Mouse (Mus musculus) spleen, postnatal 4 days (tissue): ENCODE data around the gene Cdk12.

Experiments
- DNase-seq, 2 experiments: peaks; one replicate each; pipeline ENCODE4 v3.0.0; 2022; ENCODE audit warnings: low spot score in 2 of 2

Gene Cdk12

DNA sequence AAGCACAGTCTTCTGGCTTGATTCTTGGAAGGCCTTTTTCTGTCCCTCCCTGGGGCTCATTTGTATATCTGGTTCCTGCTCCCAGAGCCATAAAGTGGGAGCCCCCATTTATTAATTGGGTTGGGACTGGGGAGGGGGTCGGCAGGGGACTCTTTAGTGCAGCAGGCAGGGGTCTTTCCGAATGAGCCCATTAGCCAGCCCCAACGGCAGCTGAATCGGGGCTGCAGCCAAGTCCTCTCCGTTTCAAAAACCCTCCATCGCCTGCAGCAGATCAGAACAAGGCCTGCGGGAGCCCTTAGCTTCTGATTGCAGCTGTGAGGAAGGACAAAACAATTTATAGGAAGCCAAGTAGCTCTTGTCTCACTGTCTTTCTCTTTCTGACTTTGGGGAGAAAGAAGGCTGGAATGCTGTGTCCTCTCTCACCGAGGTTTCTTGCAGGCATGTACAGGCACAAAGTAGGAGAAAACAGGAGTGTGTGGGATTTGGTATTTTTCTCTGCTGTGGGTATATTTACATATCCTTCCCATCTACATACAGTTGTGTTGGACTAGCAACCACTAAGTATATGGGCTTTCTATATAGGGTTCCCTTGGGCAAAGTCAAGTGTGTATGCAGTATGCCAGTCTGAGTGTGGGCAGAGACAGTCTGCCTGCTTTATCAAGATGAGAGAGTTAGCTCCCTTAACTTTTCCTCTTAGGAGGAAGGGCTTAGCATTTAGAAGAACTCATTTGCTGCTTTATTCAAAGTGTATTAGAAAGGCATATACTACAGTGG is 58.0 kb downstream of the Cdk12 start:
- DNase-seq: no peak

DNA sequence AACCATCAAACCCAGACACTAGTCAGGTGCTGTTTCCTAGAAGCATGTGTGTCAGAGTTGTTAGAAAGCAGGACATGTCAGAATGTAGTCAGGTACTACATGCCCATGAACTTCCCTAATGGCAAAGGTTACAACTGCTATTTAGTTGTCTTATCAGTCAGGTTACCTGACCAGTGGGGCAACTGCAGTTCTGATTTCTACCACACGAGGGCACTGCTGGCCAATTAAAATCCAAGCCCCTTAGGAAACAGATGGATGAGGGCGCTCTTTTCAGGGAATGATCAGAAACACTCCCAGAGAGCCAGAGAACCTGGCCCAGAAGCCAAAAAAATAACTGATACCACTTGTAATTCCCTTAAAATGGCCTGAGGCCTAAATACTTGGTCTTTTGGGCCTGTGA is 62.2 kb downstream of the Cdk12 start:
- DNase-seq: peak; percentile 69 to 92

DNA sequence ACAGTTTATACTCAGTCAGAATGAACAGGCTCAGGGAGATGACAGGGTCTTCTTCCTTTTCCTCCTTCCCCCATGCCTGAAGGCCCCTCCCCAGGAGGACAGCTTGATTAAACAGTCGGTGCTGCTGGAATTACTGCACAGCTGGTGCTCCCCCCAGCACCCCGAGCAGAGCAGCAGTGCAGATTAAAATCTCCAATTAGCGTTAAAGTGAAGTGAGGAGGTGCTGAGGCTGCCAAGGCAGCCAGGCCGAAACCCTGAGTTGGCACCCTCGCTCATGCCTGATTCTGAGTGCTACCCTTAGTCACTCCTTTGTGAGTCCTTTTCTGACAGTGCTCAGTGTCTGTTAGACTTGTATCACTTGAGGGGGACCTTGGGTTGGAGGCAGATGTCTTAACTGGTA is 63.0 kb downstream of the Cdk12 start:
- no peak for DNase-seq

- no peak for DNase-seq
Measured at GRCm38 (mm10) chr11:98266699-98267402, 64.0 kb downstream of the Cdk12 start.

DNA sequence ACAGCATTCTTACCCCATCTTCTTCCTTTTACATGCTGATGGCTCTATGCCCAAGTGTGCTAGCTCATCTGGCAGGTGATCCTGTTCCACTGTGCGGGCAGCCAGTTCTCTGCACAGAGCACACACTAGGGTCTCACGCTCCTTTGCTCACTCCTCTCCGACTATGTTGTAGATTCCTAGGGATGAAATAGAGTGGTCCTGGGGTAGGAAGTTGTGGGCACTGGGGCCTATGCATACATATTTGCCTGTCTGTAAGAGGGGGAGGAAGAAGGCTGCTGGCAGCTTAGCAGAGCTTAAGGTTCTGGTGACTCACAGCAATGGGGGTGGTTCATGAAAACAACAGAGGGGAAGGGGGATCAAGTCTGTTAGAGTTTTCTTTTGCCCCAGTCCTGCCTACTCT is 67.2 kb downstream of the Cdk12 start:
- no peak for DNase-seq

- DNase-seq: no peak
Measured at GRCm38 (mm10) chr11:98270466-98270865, 67.6 kb downstream of the Cdk12 start.

DNA sequence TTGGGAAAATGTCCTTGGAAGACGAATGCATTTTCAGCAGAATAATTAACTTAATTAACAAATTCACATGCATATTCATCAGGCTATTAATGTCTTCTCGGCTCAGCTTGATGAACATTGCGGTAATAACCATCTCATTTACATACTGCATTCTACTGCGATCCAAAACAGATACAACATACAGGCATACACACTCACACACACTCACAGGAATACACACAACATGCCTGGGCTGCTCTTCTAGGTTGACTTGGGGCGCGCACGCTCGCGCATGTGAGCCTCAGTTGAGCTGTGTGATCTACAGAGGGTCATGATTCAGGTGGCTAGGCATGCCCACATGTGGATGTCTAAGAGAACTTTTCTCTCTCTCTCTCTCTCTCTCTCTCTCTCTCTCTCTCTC is 80.9 kb downstream of the Cdk12 start:
- DNase-seq: no peak

DNA sequence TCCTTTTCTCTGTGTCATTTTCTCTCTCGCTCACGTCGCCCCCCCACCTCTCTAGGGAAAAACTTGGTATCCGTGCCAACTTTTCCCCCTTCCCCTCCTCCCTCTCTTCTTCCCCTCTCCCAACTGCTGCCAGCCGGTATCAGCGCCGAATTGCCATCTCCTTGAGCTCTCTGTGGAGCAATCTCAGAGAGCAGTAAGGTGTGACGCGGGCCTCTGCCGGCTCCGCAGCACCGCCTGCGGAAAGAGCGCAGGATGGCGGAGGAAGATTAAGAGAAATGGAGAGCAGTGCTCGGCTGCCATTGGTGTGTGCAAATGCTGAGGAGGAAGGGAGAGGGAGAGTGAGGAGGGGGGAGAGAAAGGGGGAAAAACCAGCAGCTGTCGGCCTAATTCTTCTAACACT is 81.4 kb downstream of the Cdk12 start:
- DNase-seq: no peak

DNA sequence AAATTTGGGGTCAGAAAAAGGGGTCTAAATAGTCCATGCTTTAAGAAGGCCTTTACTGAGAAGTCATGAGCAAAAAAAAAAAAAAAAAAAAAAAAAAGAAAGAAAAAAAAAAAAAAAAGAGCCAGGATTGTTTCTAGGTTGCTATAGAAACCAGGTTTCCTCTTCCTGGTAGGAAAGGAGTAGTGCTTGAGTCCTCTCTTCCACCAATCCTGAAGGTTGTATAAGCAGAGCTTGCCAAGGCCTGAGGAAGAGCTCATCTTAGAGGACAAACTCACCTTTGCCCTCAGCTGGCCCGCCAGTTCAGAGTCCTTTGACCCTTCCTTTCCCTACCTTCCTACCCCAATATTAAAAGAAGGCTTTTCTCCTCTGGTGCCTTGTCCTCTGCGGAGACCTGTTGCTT is 82.5 kb downstream of the Cdk12 start:
- DNase-seq: no peak

DNA sequence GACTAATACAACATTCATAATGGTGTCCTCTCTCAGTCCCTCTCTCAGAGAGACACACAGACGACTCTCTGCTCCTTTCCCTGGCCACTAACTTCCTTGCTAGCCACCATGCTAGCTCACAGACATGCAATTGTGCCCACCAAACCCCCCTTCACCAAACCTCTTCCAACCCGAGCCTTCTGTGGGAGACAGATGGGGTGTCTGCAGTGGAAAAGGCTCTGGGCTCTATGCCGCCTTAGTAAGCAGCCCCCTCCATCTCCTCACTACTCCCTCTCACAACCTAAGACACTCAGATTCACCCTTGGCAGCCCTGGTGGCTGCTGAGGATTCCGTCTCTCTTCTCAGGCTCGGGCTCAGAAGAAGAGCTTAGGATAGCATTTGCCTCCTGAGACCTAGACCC is 84.7 kb downstream of the Cdk12 start:
- DNase-seq: no peak

DNA sequence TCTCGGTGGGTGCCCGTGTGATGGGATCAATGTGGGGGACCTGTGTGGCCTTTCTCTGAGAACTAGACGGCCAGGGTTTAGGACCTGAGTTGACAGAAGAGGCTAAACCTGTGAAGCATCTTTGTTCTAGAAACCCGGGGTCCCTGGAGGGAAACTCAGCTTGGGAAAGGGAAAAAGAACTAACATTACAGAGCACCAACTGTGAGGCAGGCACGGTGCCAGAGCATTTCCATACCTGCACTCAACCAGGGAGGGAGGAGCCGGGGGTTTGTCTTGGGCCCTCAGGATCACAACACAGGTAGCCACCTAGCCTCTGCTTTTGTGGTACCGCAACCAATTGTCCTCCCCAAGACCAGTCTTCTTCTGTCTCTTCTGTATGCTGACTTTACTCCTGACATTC is 85.1 kb downstream of the Cdk12 start:
- no peak for DNase-seq

- no peak for DNase-seq
Measured at GRCm38 (mm10) chr11:98289873-98290272, 87.0 kb downstream of the Cdk12 start.

GRCm38 (mm10) chr11:98290906-98291305 is 88.0 kb downstream of the Cdk12 start:
- no peak for DNase-seq

GRCm38 (mm10) chr11:98293070-98293469 is 90.2 kb downstream of the Cdk12 start:
- DNase-seq: no peak

DNA sequence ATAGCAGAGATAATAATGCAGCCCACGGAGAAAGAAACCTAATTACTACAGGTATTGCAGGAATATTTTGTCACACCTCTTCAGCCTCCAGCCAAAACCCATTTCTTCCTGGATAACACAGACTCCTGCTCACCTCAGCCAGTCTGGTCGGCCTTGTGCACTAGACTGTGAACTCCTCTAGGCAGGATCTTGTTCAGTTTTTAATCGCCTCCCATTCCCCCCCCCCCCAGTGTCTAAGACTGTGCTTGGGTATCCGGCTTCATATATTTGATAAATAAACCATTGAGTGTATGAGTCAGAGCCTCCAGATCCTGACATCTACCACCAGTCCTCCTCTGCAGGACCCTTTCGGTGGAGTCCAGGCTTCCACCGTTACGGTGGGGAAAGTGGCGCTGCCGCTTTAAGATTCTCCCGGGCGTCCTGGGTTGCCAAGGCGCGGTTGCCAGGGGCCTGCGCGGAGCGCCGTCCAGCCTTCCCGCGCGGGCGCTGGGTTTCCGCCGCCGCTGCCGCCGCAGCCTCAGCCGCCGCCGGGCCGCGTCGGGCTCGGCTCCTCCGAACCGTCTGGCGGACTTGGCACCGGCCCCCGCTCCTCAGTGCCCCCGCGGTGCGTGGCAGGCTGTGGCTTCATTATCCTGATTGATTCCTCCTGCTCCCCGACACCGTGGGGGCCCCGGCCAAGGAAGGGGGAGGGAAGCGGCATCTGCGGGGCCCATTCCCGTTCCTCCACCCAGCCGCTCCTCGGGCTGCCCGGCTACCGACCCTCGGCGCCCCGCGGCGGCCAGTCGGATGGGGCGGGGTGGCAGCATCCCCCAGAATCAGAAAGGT is 91.5 kb downstream of the Cdk12 start:
- DNase-seq: peak; percentile 25 to 65

- DNase-seq: no peak
Measured at GRCm38 (mm10) chr11:98295013-98295585, 92.2 kb downstream of the Cdk12 start.

DNA sequence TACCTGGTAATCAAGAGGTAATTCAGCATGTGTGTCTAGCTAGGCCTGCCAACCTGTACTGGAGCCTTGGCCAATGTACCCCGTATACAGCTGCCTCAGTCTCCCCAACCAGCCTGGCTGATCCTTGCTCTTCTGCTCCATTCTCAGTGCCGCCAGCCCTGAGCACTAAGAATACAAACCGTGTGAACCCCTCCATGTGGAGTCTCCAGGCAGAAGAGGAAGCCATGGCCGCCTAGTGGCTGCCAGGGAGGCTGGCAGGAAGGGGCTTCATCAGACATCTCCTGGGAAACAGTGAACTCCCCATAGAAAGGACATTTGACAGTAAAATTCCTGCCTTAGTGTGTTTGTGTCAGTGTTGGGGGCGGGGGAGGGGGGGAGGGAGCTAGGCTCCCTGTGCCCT is 93.4 kb downstream of the Cdk12 start:
- no peak for DNase-seq

GRCm38 (mm10) chr11:98296916-98297315 is 94.1 kb downstream of the Cdk12 start:
- no peak for DNase-seq

GRCm38 (mm10) chr11:98297778-98298177 is 94.9 kb downstream of the Cdk12 start:
- no peak for DNase-seq

GRCm38 (mm10) chr11:98298484-98299205 is 95.8 kb downstream of the Cdk12 start:
- no peak for DNase-seq

DNA sequence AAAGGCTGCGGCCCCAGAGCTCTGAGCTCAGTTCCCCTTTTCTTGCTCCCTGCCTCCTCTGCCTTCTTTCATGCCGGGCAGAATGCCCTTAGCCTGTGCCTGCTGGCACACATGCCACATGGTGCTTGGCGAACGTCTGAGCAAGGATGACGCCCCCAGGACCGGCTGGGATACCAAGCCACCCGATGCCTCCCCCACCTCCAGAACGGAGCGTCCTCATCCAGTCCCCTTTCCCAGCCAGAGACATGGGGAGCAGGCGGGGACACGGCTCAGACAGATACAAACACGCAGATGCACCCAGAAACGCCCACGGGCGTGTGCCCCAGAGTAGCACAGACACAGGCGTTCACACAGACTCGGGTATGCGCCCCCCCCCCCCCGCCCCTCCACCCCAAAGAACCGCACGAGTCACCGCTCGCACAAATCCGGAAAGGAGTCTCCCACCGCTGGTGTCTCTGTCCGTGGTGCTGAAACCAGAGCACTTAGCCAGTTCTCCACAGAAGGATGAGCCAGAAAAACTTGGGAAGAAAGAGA is 111.0 kb downstream of the Cdk12 start:
- peak in 1 of 2 experiments; percentile 76 for DNase-seq
